Mouse (Mus musculus) bone marrow macrophage, adult 2 months (primary cell): ENCODE measurements around the gene Gtf2f2.

ENCODE experiments used
- CTCF ChIP-seq: IDR thresholded peaks from 2 replicates; pipeline ENCODE4 v1.5.1; 2012; ENCODE audit warnings: low read depth, mild to moderate bottlenecking, low read length, moderate library complexity
- POLR2A ChIP-seq: IDR thresholded peaks from 2 replicates; pipeline ENCODE4 v1.6.1; 2012; ENCODE audit warnings: mild to moderate bottlenecking, low read depth, low read length, borderline replicate concordance

GRCm38 (mm10) chr14:76009185-76009584 lies 1.5 kb downstream of the Gtf2f2 start:
- TF ChIP-seq CTCF (no peak), POLR2A (no peak)
